Mouse (Mus musculus): ENCODE measurements around the gene Zmiz1.

Zmiz1 gene

DNA sequence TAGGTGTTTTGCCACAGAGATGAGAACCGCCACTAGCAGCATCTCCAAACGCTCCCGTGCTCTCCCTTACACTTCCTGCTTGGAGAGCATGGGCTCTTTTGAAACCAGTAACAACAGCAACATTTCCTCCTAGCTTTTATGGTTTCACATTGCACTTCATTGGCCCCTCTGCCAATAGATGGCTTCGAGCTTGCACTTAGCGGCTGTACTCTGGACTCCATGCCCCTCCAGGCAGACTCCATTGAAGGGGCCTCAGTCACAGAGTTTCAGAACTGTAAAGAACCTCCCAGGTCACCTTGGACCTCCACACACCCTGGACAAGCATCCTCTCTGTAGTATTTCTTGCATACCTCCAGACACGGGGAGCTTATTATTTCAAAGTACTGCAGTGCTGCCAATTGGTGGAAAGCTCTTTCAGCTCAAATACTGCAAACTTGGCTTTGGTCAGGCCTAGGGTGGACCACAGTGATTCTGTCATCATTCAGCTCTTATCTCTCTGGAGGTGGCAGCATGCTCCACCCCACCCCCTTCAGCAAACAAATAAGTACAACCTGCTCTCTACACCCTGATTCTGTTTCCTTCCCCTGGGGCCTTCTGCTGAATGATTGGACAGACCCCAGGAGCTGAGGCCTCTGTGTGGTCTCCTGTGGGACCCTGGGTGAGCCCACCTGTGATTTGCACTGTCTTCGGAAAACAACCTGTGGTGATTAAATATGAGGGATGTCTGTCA is 227.4 kb downstream of the Zmiz1 start:
- DNase-seq (ENCODE audit: low read depth, low spot score) = no peak

DNA sequence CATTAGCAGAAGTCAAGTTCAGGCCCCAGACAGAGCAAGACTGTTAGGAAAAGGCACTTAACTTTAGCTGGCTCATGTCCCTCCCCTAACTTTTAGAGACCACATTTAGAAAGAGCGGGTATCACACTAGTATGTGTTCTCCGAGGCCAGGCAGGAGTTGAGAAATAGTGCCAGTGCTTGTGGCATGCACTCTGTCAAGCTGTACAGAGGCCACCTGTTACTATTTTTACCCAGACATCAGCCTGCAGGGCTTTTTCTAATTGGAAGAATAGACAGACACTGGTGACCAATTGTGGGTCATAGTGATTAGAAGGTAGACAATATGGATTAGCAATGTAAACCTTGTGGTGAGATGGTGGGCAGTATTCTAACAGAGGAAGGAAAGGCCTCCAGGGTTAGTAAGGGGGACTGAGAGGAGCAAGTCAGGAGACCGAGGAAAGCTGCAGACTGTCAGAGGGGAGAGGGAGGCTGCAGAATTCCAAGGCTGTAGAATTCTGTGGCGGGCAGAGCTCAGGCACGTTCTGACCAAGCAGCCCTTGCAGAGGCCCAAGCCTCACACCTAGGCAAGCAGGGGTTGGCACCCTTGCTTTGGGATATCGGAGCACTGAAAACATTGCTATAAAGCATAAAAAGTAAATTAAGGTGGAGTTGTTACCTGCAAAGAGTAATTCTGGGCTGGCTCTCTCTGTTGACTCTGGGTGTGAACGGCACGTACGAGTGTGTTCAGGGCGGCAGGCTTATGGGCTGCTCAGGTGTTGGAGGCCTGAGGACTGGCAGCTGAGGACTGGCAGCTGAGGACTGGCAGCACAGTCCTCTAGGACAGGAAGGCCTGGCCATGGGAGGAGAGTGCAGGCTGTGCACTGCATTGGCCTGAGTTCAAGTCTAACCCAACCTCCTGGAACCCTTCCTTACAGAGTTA is 228.3 kb downstream of the Zmiz1 start:
- DNase-seq (ENCODE audit: low read depth, low spot score) = no peak

DNA sequence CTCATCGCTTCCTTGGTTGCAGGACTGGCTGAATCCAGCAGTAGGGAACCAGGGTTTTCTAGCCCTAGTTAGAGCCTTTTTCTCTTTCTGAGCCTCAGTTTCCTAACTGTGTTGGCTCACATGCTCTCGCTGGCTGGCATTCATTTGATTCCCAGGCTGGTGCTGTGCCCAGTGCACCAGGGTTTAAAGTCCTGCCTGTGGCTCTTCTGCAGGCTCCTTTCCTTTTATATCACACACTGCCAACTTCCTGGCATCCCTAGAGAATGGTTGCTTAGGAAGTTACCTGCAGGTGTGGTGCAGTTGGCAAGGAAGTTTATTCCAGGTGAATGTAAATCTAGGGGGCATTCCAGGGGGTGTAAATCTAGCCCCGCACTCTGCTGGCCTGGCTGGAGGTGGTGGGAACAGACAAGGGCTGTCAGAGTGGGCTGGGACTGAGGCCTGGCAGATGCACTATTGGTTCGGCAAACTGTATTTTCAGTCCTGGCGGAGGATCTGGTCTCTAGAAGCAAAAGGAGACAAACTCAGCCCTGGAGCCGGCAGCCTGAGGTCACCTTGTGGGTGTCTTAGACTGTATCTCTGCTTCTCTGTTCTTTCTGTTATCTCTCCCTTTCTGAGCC is 234.4 kb downstream of the Zmiz1 start:
- DNase-seq (ENCODE audit: low read depth, low spot score) = no peak

GRCm38 (mm10) chr14:25693888-25694568 is 235.0 kb downstream of the Zmiz1 start, which contains the start of gene Ppif:
Gene Ppif, plus strand, starts transcription at chr14:25694154.
- peak; percentile 93 for DNase-seq (ENCODE audit: low read depth, low spot score)

GRCm38 (mm10) chr14:25694569-25694897 is 235.5 kb downstream of the Zmiz1 start:
- peak; percentile 52 for DNase-seq (ENCODE audit: low read depth, low spot score)

- DNase-seq (ENCODE audit: low read depth, low spot score) = no peak
Observed at GRCm38 (mm10) chr14:25695059-25695458, 236.1 kb downstream of the Zmiz1 start.

DNA sequence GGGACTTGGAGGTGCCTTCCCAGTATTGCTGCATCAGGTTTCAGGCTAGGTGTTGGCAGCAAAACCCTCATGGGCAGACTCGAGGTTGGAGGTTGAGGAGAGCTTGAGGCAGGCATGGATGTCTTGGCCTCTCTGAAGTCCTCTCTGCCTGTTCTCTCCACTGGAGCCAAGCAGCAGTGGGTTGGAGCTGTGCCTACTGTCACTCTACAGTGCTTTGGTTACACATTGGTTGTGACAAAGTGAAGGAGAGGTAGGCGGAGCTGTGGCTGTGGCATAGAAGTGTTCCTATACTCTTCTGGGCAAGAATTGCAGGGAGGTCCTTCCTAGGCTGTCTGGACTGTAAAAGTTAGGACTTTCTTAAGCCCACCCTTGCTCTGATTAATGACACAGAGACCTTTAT is 237.4 kb downstream of the Zmiz1 start:
- no peak for DNase-seq (ENCODE audit: low read depth, low spot score)

- DNase-seq (ENCODE audit: low read depth, low spot score) = peak; percentile 73
Observed at GRCm38 (mm10) chr14:25701986-25702385, 243.0 kb downstream of the Zmiz1 start.

DNA sequence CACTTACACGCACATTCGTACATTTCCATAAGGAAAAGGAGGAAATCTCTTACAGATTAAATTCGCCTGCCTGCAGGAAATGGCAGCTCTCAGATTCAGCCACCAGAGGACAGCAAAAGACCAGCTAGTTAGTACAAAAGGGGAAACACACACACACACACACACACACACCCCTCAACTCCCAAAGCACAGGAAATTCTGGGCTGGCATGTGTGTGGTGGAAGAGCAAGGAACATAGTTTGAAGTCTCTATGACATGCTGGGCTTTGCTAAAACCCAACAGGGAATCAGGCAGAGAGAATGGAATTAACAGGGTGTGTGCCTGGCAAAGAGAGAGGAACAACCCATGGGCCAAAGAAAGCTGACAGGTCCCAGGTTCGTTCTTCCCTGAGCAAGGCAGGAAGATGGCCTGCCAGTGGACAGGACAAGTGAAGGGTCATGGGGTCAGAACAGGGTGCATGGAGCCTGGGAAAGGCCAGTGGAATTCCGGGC is 248.8 kb downstream of the Zmiz1 start:
- peak; percentile 46 for DNase-seq (ENCODE audit: low read depth, low spot score)

- no peak for DNase-seq (ENCODE audit: low read depth, low spot score)
Observed at GRCm38 (mm10) chr14:25708451-25708850, 249.5 kb downstream of the Zmiz1 start.

DNA sequence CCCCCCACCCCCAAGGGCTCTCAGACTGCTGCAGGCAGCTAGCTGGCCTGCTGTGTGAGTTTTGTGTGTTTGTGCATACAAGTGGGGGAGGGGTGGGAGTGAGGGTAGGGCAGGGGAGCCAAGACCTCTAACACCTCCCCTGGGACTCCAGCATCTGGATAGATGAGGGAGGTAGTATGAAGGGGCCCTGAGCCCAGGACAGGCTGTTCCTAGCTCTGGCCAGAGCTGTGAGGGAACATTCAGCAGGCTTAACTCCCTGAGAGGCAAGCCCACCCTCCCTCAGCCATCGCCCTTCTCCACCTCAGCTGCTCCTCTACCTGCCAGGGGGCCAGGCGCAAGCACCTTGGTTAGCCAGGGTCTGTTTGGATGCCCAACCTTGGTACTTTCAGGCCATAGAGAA is 249.9 kb downstream of the Zmiz1 start:
- no peak for DNase-seq (ENCODE audit: low read depth, low spot score)

DNA sequence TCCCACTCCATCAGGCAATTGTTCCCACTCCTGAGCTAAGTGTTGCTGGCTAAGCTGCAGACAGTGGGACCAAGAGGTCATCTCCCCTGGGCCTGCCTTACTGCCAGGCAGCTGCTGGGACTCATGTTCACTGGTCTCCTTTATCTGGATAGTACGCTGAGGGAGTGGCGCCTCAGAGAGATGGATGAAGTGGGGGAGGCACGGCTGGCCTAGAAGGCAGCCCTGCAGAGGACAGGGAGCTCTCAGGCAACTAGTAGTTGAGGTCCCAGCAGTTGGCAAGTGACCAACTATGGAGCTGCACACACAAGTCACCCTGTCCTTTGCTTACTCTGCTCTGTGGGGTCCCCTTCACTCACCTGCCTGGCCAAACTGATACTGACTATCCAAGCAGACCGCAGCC is 251.1 kb downstream of the Zmiz1 start:
- no peak for DNase-seq (ENCODE audit: low read depth, low spot score)

DNA sequence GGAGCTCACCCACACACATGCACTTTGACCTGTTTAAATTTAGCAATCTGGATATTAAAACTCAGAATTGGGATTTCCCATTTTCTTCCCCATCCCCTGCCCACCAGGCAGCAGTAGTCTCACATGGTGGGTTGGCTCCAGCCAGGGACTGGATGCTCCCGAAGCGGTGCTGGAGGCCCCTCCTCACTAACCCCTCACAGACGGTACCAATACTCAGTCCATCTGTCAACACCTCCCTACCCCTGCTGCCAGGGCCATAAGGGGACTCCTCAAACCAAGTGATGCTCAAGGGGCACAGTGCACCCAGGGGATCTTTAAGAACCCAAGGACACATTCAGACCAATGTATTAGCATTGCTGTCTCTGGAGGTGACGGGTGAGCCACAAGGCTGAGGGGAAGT is 251.7 kb downstream of the Zmiz1 start:
- no peak for DNase-seq (ENCODE audit: low read depth, low spot score)

DNA sequence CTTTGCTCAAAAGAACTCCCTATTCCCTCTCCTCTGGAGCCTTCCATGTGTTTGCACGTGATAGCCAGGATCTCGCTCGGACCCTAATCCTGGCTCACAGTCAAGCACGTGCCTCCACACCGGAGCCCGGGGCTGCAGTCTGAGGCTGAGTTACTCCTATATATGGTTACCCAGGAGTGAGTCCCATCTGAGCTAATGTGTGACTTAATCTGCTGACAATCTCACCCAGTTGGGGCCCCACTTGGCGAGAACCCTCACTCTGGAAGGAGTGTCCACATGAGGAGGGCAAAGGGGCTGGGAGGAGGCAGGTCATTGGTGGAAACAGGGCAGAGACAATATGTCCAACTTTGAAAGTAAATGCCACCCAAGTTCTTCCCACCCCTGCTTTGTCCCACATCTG is 252.2 kb downstream of the Zmiz1 start:
- DNase-seq (ENCODE audit: low read depth, low spot score) = no peak

DNA sequence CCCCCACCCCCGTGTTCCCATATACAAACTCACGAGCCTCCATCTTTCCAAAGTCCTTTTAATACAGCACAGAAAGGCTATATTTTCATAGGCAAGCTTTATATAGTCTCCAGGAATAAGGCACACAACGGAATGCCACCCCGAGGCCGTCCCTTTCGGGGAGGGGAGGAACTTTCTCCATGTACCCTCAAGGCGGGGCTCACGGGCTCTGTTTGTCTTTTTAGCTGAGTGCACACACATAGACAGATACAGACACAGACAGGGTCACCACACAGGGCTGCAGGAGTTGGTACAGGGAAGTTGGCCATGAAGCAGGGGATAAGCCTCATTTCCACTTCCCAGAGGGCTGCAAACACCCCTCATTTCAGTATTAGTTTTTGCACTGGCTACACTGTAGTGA is 252.6 kb downstream of the Zmiz1 start:
- no peak for DNase-seq (ENCODE audit: low read depth, low spot score)

DNA sequence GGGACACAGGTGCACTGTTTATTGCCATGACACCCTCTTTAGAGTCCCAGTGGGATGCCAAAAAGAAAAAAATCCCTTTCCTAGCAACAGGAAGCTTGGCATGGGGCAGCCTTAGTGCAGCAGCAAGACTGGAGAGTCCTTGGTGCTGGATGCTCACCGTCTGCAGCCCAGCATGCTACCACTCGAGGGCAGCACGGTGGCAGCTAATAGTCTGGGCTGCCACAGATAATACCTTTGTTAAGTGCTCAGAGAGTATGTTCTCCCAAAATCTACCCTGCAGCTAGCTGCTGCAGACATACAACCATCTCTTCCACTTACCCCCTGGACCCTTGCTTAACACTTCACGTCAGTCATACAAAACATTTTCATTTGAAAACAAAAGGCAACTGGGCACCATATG is 254.5 kb downstream of the Zmiz1 start:
- DNase-seq (ENCODE audit: low read depth, low spot score) = no peak
